Mouse (Mus musculus) CH12.LX (cell line): Measurements from ENCODE around the gene Ube4b. TPM values are rescaled to one million over a fixed set of nuclear protein-coding genes. Genes with fewer than 3 reads are reported as not detected.

Experiments used
- DNase-seq: peaks from one replicate; pipeline ENCODE4 v3.0.0-alpha.2; 2013; ENCODE audit errors: extremely low read depth
- H3K27ac ChIP-seq: 2 replicates; pipeline ENCODE4 v1.5.1; 2012; ENCODE audit warnings: low read depth, mild to moderate bottlenecking, control low read depth, moderate library complexity; ENCODE audit not compliant: insufficient read depth
- H3K27me3 ChIP-seq: replicated peaks from 2 replicates; pipeline ENCODE3; 2012; ENCODE audit warnings: inconsistent platforms
- H3K36me3 ChIP-seq, 2 experiments: replicated peaks in 1 of 2; 2 replicates each; pipeline versions ENCODE3 to v1.6.1; 2012; ENCODE audit warnings: inconsistent platforms in 1 of 2, low read length in 1 of 2, mild to moderate bottlenecking in 1 of 2, mixed read lengths in 1 of 2, moderate library complexity in 1 of 2; ENCODE audit not compliant: control insufficient read depth in 1 of 2, insufficient read depth in 1 of 2
- H3K4me1 ChIP-seq, 2 experiments: 2 replicates each; pipeline ENCODE4 v1.6.1; 2012; ENCODE audit warnings: inconsistent platforms in 1 of 2, moderate library complexity in 1 of 2; ENCODE audit not compliant: insufficient read depth in 2 of 2, control insufficient read depth in 1 of 2
- H3K4me2 ChIP-seq: 2 replicates; pipeline ENCODE4 v1.6.1; 2012; ENCODE audit warnings: low read depth, mild to moderate bottlenecking, control low read depth; ENCODE audit not compliant: poor library complexity, insufficient read depth, severe bottlenecking
- H3K4me3 ChIP-seq, 3 experiments: fragments of 150-350 bp in 1 of 3; sonication (generic) in 1 of 3; replicated peaks in 1 of 3; 2 replicates each; pipeline versions ENCODE3 to v1.5.1; 2011 to 2012; ENCODE audit warnings: low read depth in 2 of 3, low read length in 2 of 3, mild to moderate bottlenecking in 2 of 3, moderate library complexity in 2 of 3, control low read depth in 1 of 3, improper control_type of control experiment in 1 of 3, inconsistent platforms in 1 of 3, mixed read lengths in 1 of 3; ENCODE audit not compliant: poor library complexity in 1 of 3
- H3K79me2 ChIP-seq: replicated peaks from 2 replicates; pipeline ENCODE4 v1.6.1; 2012; ENCODE audit warnings: mild to moderate bottlenecking, moderate library complexity; ENCODE audit not compliant: control insufficient read depth, poor library complexity, insufficient read depth, severe bottlenecking; ENCODE audit errors: extremely low read depth
- H3K9ac ChIP-seq: 2 replicates; pipeline ENCODE4 v1.6.1; 2012; ENCODE audit warnings: low read depth, mild to moderate bottlenecking, control low read depth, moderate library complexity; ENCODE audit not compliant: insufficient read depth
- H3K9me3 ChIP-seq: replicated peaks from 2 replicates; pipeline ENCODE3; 2012; ENCODE audit warnings: low read length, inconsistent platforms, mixed read lengths
- CHD2 ChIP-seq: IDR thresholded peaks from 2 replicates; pipeline ENCODE4 v1.6.1; 2011; ENCODE audit warnings: low read length, improper control_type of control experiment
- CTCF ChIP-seq, 2 experiments: IDR thresholded peaks in 1 of 2; conservative IDR thresholded peaks in 1 of 2; 2 replicates each; pipeline ENCODE4 v1.5.1; 2011 to 2012; ENCODE audit warnings: low read depth in 2 of 2, low read length in 2 of 2, improper control_type of control experiment in 1 of 2, inconsistent platforms in 1 of 2, mild to moderate bottlenecking in 1 of 2, moderate library complexity in 1 of 2
- GABPA ChIP-seq: IDR thresholded peaks from 2 replicates; pipeline ENCODE4 v1.6.1; 2012; ENCODE audit warnings: low read depth, low read length, improper control_type of control experiment, inconsistent platforms; ENCODE audit not compliant: insufficient replicate concordance
- HCFC1 ChIP-seq: IDR thresholded peaks from 2 replicates; pipeline ENCODE4 v1.6.1; 2012; ENCODE audit warnings: low read depth, mild to moderate bottlenecking, inconsistent platforms, low read length, improper control_type of control experiment
- KAT2A ChIP-seq: IDR thresholded peaks from 2 replicates; pipeline ENCODE4 v1.6.1; 2012; ENCODE audit warnings: low read length, improper control_type of control experiment, inconsistent platforms; ENCODE audit not compliant: insufficient replicate concordance
- MAZ ChIP-seq: IDR thresholded peaks from 2 replicates; pipeline ENCODE4 v1.6.1; 2012; ENCODE audit warnings: low read depth, mild to moderate bottlenecking, inconsistent platforms, low read length, improper control_type of control experiment, moderate library complexity
- NELFE ChIP-seq: IDR thresholded peaks from 2 replicates; pipeline ENCODE4 v1.6.1; 2011; ENCODE audit warnings: low read depth, low read length, improper control_type of control experiment
- PAX5 ChIP-seq: IDR thresholded peaks from 2 replicates; pipeline ENCODE4 v1.6.1; 2012; ENCODE audit warnings: low read length, inconsistent platforms, mixed read lengths
- RCOR1 ChIP-seq: conservative IDR thresholded peaks from 2 replicates; pipeline ENCODE4 v1.6.1; 2012; ENCODE audit warnings: low read depth, mild to moderate bottlenecking, inconsistent platforms, low read length, improper control_type of control experiment
- SMC3 ChIP-seq: IDR thresholded peaks from 2 replicates; pipeline ENCODE4 v1.6.1; 2011; ENCODE audit warnings: low read depth, low read length, improper control_type of control experiment
- TBP ChIP-seq: conservative IDR thresholded peaks from 2 replicates; pipeline ENCODE4 v1.6.1; 2011; ENCODE audit warnings: low read depth, low read length, improper control_type of control experiment
- USF2 ChIP-seq: conservative IDR thresholded peaks from 2 replicates; pipeline ENCODE4 v1.6.1; 2011; ENCODE audit warnings: low read depth, low read length, improper control_type of control experiment
- ZKSCAN1 ChIP-seq: IDR thresholded peaks from 2 replicates; pipeline ENCODE4 v1.6.1; 2012; ENCODE audit warnings: low read depth, inconsistent platforms, low read length, improper control_type of control experiment, borderline replicate concordance
- ZMIZ1 ChIP-seq: IDR thresholded peaks from 2 replicates; pipeline ENCODE4 v1.6.1; 2012; ENCODE audit warnings: low read depth, mild to moderate bottlenecking, inconsistent platforms, low read length, improper control_type of control experiment
- ZNF384 ChIP-seq: IDR thresholded peaks from 2 replicates; pipeline ENCODE4 v1.6.1; 2012; ENCODE audit warnings: low read depth, low read length, improper control_type of control experiment, inconsistent platforms
- dilution Hi-C: fragments of 300-500 bp; cut with MboI; formaldehyde crosslinking; loops from 2 replicates; pipeline ENCODE4 v1.14.3; 2020; ENCODE audit warnings: low sequenced_read_pairs; ENCODE audit not compliant: extremely low pct_unique_long_range_greater_than_20kb, extremely low pct_ligation_motif_present
- in situ Hi-C: fragments of 300-500 bp; cut with MboI; formaldehyde crosslinking; loops from 3 replicates; pipeline ENCODE4 v1.14.3; 2019; ENCODE audit warnings: low sequenced_read_pairs, low pct_ligation_motif_present, low pct_unique_long_range_greater_than_20kb, mixed read lengths
- polyA plus RNA-seq: library from polyadenylated mRNA; unstranded; fragments of >175 nt; gene quantifications from 2 replicates; pipeline ENCODE4 v1.2.1, GENCODE M21; 2012; ENCODE audit warnings: low read depth; ENCODE audit not compliant: insufficient read length
- total RNA-seq, 2 experiments: library from RNA; depleted of rRNA; stranded (reverse); fragments of 300-350 nt in 1 of 2; fragments of >200 nt in 1 of 2; gene quantifications; 2 replicates each; pipeline ENCODE4 v1.2.3; 2012 to 2014

Gene Ube4b
- total and polyA plus RNA-seq, 3 experiments: 13.1 to 60.0 (median 41.6) TPM

GRCm38 (mm10) chr4:149444465-149444864 is 17.9 kb upstream of the Ube4b start:
- H3K27me3 ChIP-seq: no peaks in the 10 kb centered on the region
- peaks cover 0 to 13% of the 10 kb centered on the region in 2 experiments; a peak in 3 of 4 replicates for H3K4me1 ChIP-seq
- no peak overlapping the region for H3K9ac ChIP-seq
- no peak overlapping the region for H3K27ac ChIP-seq
- H3K36me3 ChIP-seq: no peaks in the 10 kb centered on the region
- no peak overlapping the region for H3K4me2 ChIP-seq
- no peak for DNase-seq
- dilution Hi-C loops: no loop called here
- no peaks in the 10 kb centered on the region for H3K9me3 ChIP-seq
- TF ChIP-seq RCOR1 (no peak), SMC3 (no peak), MAZ (no peak)
- TF ChIP-seq, all 38 proteins: peak for 0
- no peak overlapping the region for H3K4me3 ChIP-seq
- H3K79me2 ChIP-seq: no peaks in the 10 kb centered on the region
- in situ Hi-C loops: no loop called here

GRCm38 (mm10) chr4:149442436-149442835 is 15.9 kb upstream of the Ube4b start:
- TF ChIP-seq TBP: no peak
- no peaks in the 10 kb centered on the region for H3K9me3 ChIP-seq
- H3K9ac ChIP-seq: no peak overlapping the region
- no peak overlapping the region for H3K4me3 ChIP-seq
- no peaks in the 10 kb centered on the region for H3K79me2 ChIP-seq
- H3K4me2 ChIP-seq: no peak overlapping the region
- no peak overlapping the region for H3K27ac ChIP-seq
- in situ Hi-C loops (no loop called here), dilution Hi-C loops (no loop called here)
- H3K27me3 ChIP-seq: no peaks in the 10 kb centered on the region
- no peaks in the 10 kb centered on the region for H3K36me3 ChIP-seq
- DNase-seq: no peak
- H3K4me1 ChIP-seq: peaks cover 0 to 13% of the 10 kb centered on the region in 2 experiments; a peak in 3 of 4 replicates

GRCm38 (mm10) chr4:149440576-149440975 is 14.0 kb upstream of the Ube4b start:
- Histone ChIP-seq H3K27ac (no peak overlapping the region), H3K79me2 (no peaks in the 10 kb centered on the region), H3K27me3 (no peaks in the 10 kb centered on the region), H3K9ac (no peak overlapping the region), H3K36me3 (no peaks in the 10 kb centered on the region), H3K4me2 (no peak overlapping the region), H3K9me3 (no peaks in the 10 kb centered on the region), H3K4me3 (no peak overlapping the region), H3K4me1 (peaks cover 0 to 8% of the 10 kb centered on the region in 2 experiments; a peak in 3 of 4 replicates)
- no peak for TF ChIP-seq PAX5
- no peak for TF ChIP-seq ZMIZ1
- no peak for TF ChIP-seq CTCF (conservative IDR thresholded peaks at IDR 0.05 in 1 of 2, IDR thresholded peaks at IDR 0.05 in 1 of 2; ENCODE audit: low read depth in 2 of 2, low read length in 2 of 2)
- TF ChIP-seq CHD2: no peak
- no peak for TF ChIP-seq RCOR1
- TF ChIP-seq SMC3: no peak
- no peak for TF ChIP-seq KAT2A
- no peak for TF ChIP-seq GABPA
- TF ChIP-seq USF2: no peak
- no peak for TF ChIP-seq ZNF384
- no peak for TF ChIP-seq HCFC1
- TF ChIP-seq ZKSCAN1: no peak
- no peak for TF ChIP-seq TBP
- no peak for TF ChIP-seq NELFE
- in situ Hi-C loops: no loop called here
- dilution Hi-C loops: no loop called here
- DNase-seq: no peak
